Mouse (Mus musculus): Measurements from ENCODE around the gene Marveld1.

Marveld1 gene

DNA sequence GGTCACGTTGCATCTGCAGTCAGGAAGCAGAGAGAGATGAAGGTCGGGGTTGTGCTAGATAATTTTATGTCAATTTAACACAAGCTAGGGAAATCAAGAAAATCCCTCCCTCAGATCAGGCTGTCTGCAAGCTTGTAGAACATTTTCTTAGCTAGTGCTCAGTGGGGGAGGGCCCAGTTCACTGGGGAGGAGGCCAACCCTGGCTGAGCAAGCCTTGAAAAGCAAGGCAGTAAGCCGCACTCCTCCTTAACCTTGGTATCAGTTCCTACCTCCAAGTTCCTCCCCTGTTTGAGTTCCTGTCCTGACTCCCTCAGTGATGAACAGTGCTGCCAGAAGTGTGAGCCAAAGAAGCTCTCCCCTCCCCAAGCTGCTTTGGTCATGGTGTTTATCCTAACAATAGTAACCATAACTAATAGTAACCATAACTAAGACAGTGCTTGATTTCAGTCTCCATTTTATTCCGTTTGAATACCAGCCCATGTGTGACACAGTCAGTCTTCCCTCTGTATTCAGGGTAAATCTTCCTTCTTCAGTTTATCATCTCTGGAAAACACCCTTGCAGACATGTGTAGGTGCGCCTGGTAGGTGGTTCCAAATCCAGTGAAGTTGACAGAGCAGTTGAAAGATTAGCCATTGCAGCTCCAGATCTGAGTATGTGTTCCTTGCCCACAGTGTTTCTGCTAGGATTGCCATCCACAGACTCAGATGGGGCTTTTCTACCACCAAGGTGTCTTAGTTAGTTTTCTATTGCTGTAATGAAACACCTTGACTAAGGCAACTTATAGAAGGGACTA, 7.3 kb upstream of the Marveld1 start:
- no peak for DNase-seq (ENCODE audit: low spot score in 2 of 2)

DNA sequence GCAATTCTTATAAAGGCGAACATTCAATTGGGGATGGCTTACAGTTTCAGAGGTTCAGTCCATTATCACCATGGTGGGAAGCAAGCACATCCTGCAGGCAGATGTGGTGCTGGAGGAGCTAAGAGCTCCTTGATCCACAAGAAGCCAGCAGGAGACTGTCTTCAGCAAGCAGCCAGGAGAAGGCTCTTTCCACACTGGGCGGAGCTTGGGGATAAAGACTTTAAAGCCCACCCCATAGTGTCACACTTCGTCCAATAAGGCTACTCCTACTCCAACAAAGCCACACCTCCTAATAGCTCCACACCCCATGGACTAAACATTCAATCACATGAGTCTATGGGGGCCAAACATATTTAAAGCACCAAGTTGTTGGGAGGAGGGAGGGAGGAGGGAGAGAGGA, 5.2 kb upstream of the Marveld1 start:
- no peak for DNase-seq (ENCODE audit: low spot score in 2 of 2)

- DNase-seq (ENCODE audit: low spot score in 2 of 2), result no peak
These were observed 4.4 kb upstream of the Marveld1 start for GRCm38 (mm10) chr19:42142757-42143156.

DNA sequence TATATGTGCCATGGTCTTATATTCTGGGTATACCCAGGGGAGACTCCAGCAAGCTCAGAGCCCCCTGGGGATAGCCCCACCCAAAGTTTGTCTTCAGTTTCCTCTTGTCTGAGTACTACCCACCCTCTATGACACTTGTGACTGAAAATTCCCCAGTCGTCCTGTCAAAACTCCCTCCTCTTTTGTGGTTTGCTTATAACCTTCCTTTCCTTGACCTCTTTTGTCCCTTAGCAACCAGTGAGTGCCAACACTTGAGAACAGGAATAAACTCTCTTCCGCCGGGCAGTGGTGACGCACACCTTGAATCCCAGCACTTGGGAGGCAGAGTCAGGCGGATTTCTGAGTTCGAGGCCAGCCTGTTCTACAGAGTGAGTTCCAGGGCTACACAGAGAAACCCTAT, 3.1 kb upstream of the Marveld1 start:
- DNase-seq (ENCODE audit: low spot score in 2 of 2), result no peak

- DNase-seq (ENCODE audit: low spot score in 2 of 2), result peak; percentile 50 to 73
These were observed 2.5 kb upstream of the Marveld1 start for GRCm38 (mm10) chr19:42144541-42145167.

GRCm38 (mm10) chr19:42145210-42145609, 2.0 kb upstream of the Marveld1 start:
- DNase-seq (ENCODE audit: low spot score in 2 of 2), result no peak

DNA sequence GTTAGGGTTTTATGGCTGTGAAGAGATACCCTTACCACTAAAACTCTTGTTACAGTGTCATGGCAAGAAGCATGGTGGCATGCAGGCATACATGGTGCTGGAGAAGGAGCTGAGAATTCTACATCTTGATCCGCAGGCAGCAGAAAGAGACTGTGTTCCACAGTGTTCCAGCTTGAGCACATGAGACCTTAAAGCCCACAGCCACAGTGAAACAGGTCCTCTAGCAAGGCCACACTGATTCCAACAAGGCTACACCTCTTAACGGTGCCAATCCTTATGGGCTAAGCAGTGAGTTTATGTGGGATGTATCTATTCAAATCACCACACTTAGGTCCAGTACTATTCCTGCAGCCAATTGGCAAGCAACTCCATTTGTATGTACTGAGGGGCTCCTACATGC, 1.5 kb upstream of the Marveld1 start:
- no peak for DNase-seq (ENCODE audit: low spot score in 2 of 2)

DNA sequence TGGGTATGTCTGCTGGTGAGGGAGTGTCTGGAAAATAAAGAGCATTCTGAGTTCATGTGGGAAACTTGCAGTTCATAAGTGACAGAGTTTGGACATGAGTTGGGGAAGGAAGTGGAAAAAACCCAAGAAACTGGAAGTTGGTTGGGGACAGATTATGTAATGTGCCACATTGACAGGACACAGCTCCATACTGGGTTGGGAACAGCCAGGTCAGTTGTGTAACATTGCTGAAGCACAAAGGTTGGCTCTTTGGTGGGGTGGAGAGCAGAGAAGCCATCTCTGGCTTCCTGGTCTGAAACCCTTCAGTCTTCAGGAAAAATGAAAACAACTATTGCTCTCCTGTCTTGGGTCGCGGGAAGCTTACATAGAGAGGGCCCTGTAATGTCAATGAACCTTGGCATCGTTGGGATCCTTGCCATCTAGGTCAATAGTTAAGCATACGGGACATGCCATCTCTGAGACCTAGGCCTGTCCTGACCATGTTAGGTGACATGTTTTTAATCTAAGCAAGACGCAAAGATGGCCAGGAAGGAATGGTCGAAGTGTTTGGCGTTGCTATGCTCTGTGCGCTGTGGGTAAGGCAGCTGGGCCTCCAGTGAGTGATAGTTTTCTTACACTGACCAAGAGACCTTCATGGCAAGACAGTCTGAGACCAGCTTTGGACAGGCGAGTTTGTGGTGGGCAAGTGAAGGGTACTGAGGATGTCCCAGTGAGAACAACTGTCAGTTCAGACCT, 757 bp upstream of the Marveld1 start:
- DNase-seq (ENCODE audit: low spot score in 2 of 2), result no peak

- DNase-seq (ENCODE audit: low spot score in 2 of 2), result peak; percentile 16 to 21
These were observed 769 bp downstream of the Marveld1 start for GRCm38 (mm10) chr19:42147769-42148568.

DNA sequence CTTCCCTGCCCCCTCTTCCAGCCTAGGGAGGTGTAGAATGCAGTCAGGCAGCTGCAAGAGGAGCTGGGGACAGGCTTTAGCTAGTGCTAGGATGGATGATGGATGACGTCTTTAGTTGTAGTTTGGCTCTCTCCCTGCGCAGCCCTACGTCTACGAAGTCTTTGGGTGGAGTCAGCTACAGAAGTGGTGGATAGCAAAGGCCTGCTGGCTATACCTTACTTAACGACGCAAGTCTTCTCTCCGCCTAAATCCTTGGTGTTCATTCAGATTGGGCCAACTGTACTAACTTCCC, 1.3 kb downstream of the Marveld1 start:
- no peak for DNase-seq (ENCODE audit: low spot score in 2 of 2)

DNA sequence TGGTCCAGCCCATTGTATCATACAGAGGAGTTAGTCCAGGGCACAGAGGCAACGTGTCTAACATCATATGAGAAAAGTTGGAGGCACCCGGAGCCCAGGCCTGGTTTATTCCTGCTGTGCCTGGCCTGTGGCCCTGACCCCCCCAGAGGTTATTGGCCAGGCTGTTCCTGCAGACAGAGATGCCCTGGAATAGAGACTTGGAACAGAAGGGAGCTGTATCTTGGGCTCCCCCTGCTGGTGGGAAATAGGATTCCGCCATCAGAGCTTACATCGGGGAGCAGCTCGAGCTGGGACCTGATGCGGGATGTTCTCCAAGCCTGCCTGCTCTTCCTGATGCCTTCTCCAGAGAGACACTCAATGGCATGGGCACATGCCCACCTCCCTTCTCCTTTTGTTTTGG, 4.8 kb downstream of the Marveld1 start:
- DNase-seq (ENCODE audit: low spot score in 2 of 2), result peak; percentile 53 to 58

GRCm38 (mm10) chr19:42157493-42158237, 10.5 kb downstream of the Marveld1 start:
- DNase-seq (ENCODE audit: low spot score in 2 of 2), result no peak

DNA sequence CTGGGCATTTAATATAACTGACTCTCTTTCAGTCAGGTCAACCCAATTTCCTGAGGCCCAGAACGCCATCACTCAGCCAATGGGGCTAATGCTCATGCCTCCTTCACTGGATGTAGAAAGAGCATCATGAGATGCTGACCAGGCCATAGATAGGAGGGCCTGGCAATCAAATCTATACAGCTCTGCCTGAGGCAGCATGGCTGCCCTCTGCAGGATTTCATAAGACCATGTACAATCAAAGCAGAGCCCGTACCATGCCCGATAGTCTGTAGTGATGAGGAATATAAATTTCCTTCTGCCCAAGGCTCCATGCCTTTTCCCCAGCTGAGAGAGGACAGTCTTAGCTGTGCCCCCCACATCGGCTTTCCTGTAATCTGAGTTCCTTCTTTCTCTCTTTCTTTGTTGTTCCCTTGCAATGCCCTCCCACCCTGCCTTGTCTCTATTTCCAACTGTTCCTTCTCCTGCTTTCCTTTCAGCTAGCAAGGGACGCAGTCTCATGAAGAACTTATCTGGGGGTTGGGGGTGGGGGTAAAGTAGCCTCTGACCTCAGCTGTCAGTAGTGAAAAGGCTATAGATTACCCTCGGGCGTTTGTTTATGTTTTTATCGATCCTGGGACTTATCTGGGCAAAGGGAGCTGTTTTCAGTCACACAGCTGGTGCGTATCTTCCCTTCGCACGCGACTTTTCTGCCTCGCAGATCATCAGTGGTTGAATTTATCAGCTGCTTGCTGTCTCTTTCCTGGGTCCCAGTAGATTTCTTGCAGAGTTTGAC, 11.2 kb downstream of the Marveld1 start:
- no peak for DNase-seq (ENCODE audit: low spot score in 2 of 2)

DNA sequence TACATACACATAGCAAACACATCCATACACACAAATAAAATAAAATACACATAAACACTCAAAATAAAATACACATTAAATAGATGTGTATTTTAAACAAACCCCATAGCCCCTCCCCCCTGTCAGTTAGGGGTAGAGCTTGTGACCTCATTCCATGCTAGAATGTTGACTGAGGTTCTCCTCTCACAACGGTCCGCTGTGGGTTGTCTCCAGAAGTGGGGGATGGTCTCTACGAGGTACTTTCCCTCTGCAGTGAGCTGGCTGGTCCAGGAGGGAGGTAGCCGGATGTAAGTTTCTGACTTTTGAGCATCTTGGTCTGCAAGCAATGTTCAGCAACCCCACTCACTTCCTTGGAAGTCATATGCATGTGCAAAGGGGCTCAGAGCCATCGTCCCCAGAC, 16.6 kb downstream of the Marveld1 start, which contains the start of gene Zfyve27:
Zfyve27 (plus strand) TSS at position 188 of the 400 bp plus-strand sequence.
- DNase-seq (ENCODE audit: low spot score in 2 of 2), result no peak

GRCm38 (mm10) chr19:42164188-42164587, 17.0 kb downstream of the Marveld1 start:
- no peak for DNase-seq (ENCODE audit: low spot score in 2 of 2)

DNA sequence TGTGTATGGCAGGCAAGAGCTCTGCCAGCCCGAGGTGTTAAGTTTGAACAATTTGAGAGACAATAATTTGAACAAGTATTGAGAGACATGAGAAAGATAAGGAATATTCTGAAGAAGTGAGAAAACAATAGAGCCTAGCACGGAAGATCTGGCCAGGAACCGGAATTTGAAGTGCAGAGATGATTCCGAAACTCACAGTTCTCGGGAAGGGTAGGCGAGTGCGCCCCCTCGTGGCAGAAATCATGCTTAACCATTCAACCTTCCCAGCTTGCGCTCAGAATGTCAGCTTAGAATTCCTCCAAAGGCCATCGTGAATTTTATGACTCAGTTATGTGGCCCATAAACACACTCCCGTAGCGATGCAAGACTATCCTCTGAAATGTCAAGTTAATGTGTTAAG, 18.9 kb downstream of the Marveld1 start:
- peak; percentile 70 to 82 for DNase-seq (ENCODE audit: low spot score in 2 of 2)

- no peak for DNase-seq (ENCODE audit: low spot score in 2 of 2)
These were observed 19.6 kb downstream of the Marveld1 start for GRCm38 (mm10) chr19:42166766-42167165.

- DNase-seq (ENCODE audit: low spot score in 2 of 2), result no peak
These were observed 20.3 kb downstream of the Marveld1 start for GRCm38 (mm10) chr19:42167489-42167888.

- DNase-seq (ENCODE audit: low spot score in 2 of 2), result no peak
These were observed 22.2 kb downstream of the Marveld1 start for GRCm38 (mm10) chr19:42169322-42169975.
